Mouse (Mus musculus) lung, postnatal 36 days (tissue): ENCODE measurements around the gene Tnr.

Source experiments
- DNase-seq: peaks from one replicate; pipeline ENCODE4 v3.0.0; 2022; ENCODE audit warnings: mixed read lengths

The Tnr gene

DNA sequence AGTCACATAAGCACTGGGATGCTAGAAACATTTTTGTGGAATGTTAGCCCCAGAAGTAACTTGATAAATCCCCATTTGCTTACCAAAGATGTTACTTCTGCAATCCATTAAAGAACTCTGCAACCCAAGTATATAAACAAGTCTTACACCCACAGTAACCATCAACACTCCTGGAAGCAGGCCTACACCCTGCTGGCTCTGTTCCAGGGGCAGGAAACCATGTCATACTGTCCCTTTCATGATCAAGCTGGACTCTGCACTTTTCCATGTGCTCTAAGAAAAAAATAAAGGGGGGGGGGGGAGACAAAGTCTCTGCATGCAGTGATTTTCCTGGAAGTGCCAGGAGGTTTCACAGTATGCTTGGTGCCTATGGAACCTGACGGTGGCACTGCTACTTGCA is 456.8 kb downstream of the Tnr start:
- no peak for DNase-seq
